Mouse (Mus musculus) lung, postnatal 0 days (tissue): ENCODE results near the gene Smoc2. TPM values are rescaled to one million over a fixed set of nuclear protein-coding genes. Genes with fewer than 3 reads are reported as not detected.

Experiments used
- ATAC-seq: fragments of 200-750 bp; cut with Nextera tagmentation; 2 replicates; pipeline ENCODE4 v1.8.0; 2017; ENCODE audit warnings: moderate library complexity
- DNase-seq: peaks from one replicate; pipeline ENCODE4 v3.0.0-alpha.2; 2016; ENCODE audit warnings: low spot score
- H3K27ac ChIP-seq: fragments of 300-500 bp; sonication (generic); 2 replicates; pipeline ENCODE4 v1.5.1; 2014; ENCODE audit warnings: antibody characterized with exemption, mild to moderate bottlenecking, low read length, mixed read lengths
- H3K27me3 ChIP-seq: fragments of 300-500 bp; sonication (generic); replicated peaks from 2 replicates; pipeline ENCODE4 v1.6.1; 2014; ENCODE audit warnings: low read length, mixed read lengths; ENCODE audit not compliant: insufficient read depth
- H3K36me3 ChIP-seq: fragments of 300-500 bp; sonication (generic); 2 replicates; pipeline ENCODE4 v1.6.1; 2014; ENCODE audit warnings: low read length, mixed read lengths; ENCODE audit not compliant: insufficient read depth
- H3K4me1 ChIP-seq: fragments of 300-500 bp; sonication (generic); 2 replicates; pipeline ENCODE4 v1.6.1; 2014; ENCODE audit warnings: antibody characterized with exemption, low read depth, low read length, mixed read lengths; ENCODE audit not compliant: insufficient read depth
- H3K4me2 ChIP-seq: fragments of 300-500 bp; sonication (generic); replicated peaks from 2 replicates; pipeline ENCODE4 v1.6.1; 2014; ENCODE audit warnings: low read depth, mild to moderate bottlenecking, low read length, moderate library complexity, mixed read lengths
- H3K4me3 ChIP-seq: fragments of 300-500 bp; sonication (generic); 2 replicates; pipeline ENCODE4 v1.5.1; 2014; ENCODE audit warnings: low read depth, low read length
- H3K9ac ChIP-seq: fragments of 300-500 bp; sonication (generic); replicated peaks from 2 replicates; pipeline ENCODE4 v1.6.1; 2014; ENCODE audit warnings: low read depth, mild to moderate bottlenecking
- H3K9me3 ChIP-seq: fragments of 300-500 bp; sonication (generic); 2 replicates; pipeline ENCODE4 v1.6.1; 2016; ENCODE audit warnings: low read length, mixed read lengths
- CTCF ChIP-seq: IDR thresholded peaks from 2 replicates; pipeline ENCODE4 v1.5.1; 2016; ENCODE audit warnings: antibody characterized with exemption, mild to moderate bottlenecking
- EP300 ChIP-seq: IDR thresholded peaks from 2 replicates; pipeline ENCODE4 v1.6.1; 2016; ENCODE audit warnings: antibody characterized with exemption, mild to moderate bottlenecking, control low read depth
- WGBS: fragments of 180-500 bp; shearing (Covaris S2); extraction: QIAGEN DNeasy Blood & Tissue Kit; methylation state at CpG from one replicate; pipeline ENCODE4 v1.1.7; 2014; 5-methylcytosine and 5-hydroxymethylcytosine counted together
- polyA plus RNA-seq: library from polyadenylated mRNA; unstranded; fragments of >200 nt; fragmentation: Nextera tagmentation; extraction: Ambion mirVana; gene quantifications from 2 replicates; pipeline ENCODE4 v1.2.1, GENCODE M21; 2015

Smoc2 gene
- polyA plus RNA-seq, 1 experiment from 2014 or later = 32.2 TPM

- Histone ChIP-seq H3K4me2 (no peak overlapping the region), H3K27me3 (no peaks in the 10 kb centered on the region), H3K9ac (no peak overlapping the region), H3K36me3 (no peaks in the 10 kb centered on the region), H3K4me1 (no peaks in the 10 kb centered on the region), H3K4me3 (no peak overlapping the region), H3K27ac (no peak overlapping the region), H3K9me3 (no peaks in the 10 kb centered on the region)
- TF ChIP-seq CTCF (no peak), EP300 (no peak)
- WGBS = 44% methylated on average over 5 of the region's 5 CpGs
- ATAC-seq (peak; percentile 48), DNase-seq (no peak)
These were observed 60.7 kb downstream of the Smoc2 start for GRCm38 (mm10) chr17:14339932-14340557.

- no peaks in the 10 kb centered on the region for H3K4me1 ChIP-seq
- no peaks in the 10 kb centered on the region for H3K36me3 ChIP-seq
- H3K4me3 ChIP-seq = no peak overlapping the region
- no peak for DNase-seq
- H3K4me2 ChIP-seq = no peak overlapping the region
- no peaks in the 10 kb centered on the region for H3K9me3 ChIP-seq
- WGBS = 92% methylated on average over 2 of the region's 2 CpGs
- no peak overlapping the region for H3K27ac ChIP-seq
- no peak for TF ChIP-seq EP300
- TF ChIP-seq CTCF = no peak
- H3K9ac ChIP-seq = no peak overlapping the region
- H3K27me3 ChIP-seq = no peaks in the 10 kb centered on the region
- ATAC-seq = no peak
These were observed 61.4 kb downstream of the Smoc2 start for GRCm38 (mm10) chr17:14340736-14341135.

DNA sequence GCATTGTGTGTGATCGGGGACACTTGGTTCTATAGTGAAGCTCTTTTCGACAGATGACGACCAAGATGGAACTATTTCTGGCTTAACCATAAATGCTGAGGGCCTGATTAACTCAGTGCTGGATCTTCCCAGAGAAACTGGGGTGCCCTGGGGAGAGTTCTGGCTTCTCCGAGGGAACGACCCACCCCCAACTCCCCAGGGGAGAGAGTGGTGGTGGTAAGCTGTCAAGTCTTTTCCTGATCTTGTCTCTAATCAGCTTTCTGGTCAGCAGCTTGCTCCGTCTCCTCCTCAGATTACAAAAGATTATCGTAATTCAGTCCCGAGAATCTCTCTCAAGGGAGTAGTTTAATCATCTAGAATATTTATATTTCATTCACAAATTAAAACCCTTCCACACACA lies 63.2 kb downstream of the Smoc2 start:
- Histone ChIP-seq H3K27me3 (no peaks in the 10 kb centered on the region), H3K4me3 (no peak overlapping the region), H3K9ac (no peak overlapping the region), H3K36me3 (no peaks in the 10 kb centered on the region), H3K4me1 (no peaks in the 10 kb centered on the region), H3K27ac (no peak overlapping the region), H3K9me3 (no peaks in the 10 kb centered on the region), H3K4me2 (no peak overlapping the region)
- TF ChIP-seq EP300 (no peak), CTCF (no peak)
- ATAC-seq (no peak), DNase-seq (no peak)
- 51% methylated on average over 8 of the region's 8 CpGs for whole genome bisulfite sequencing

DNA sequence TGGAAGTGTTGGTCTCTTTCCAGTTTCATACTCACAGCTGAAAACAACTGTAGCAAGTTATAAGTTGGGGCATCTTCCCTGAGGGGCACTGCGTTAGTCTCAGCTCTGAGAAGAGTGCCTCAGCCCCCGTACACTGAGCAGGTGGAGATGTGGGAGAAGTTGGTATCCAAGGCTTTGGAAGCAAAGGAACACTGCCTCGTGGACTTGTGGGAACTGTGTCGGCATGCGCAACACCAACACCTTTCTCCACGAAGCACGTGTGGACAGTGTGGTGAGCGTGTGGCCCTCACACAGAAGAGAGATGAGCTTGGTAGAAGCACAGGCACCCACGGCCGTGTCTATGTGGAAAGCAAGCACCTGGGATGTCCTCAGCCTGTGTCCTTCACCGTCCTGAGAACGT lies 64.1 kb downstream of the Smoc2 start:
- H3K9me3 ChIP-seq = no peaks in the 10 kb centered on the region
- H3K36me3 ChIP-seq = no peaks in the 10 kb centered on the region
- H3K27ac ChIP-seq = no peak overlapping the region
- H3K4me3 ChIP-seq = no peak overlapping the region
- H3K9ac ChIP-seq = no peak overlapping the region
- H3K4me2 ChIP-seq = no peak overlapping the region
- TF ChIP-seq CTCF (no peak), EP300 (no peak)
- ATAC-seq (no peak), DNase-seq (no peak)
- no peaks in the 10 kb centered on the region for H3K4me1 ChIP-seq
- whole genome bisulfite sequencing = 82% methylated on average over 12 of the region's 12 CpGs
- no peaks in the 10 kb centered on the region for H3K27me3 ChIP-seq

GRCm38 (mm10) chr17:14345556-14345955 lies 66.2 kb downstream of the Smoc2 start:
- Histone ChIP-seq H3K27ac (no peak overlapping the region), H3K4me2 (no peak overlapping the region), H3K9me3 (no peaks in the 10 kb centered on the region), H3K27me3 (no peaks in the 10 kb centered on the region), H3K4me3 (no peak overlapping the region), H3K9ac (no peak overlapping the region), H3K4me1 (no peaks in the 10 kb centered on the region), H3K36me3 (no peaks in the 10 kb centered on the region)
- WGBS = 68% methylated on average over 4 of the region's 4 CpGs
- DNase-seq (no peak), ATAC-seq (no peak)
- TF ChIP-seq EP300 (no peak), CTCF (no peak)

DNA sequence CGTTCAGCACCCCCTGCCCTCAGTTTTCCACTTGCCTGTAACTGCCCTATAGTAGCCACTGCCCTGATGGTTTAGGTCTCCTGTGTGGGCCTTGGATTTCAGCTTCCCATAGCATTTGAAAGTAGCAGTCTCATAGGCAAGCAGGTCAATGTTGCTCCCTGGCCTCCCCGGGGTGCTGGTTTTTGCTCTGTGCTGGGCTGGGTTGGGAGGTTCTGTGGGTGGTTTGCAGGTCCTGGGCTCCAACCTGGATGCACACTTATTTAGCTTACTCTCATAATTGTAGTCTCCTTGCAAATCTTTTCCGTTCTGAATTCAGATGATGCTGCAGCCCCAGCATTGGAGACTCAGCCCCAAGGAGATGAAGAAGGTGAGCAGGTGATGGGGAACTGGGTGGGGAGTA lies 67.6 kb downstream of the Smoc2 start:
- 80% methylated on average over 3 of the region's 3 CpGs for WGBS
- Histone ChIP-seq H3K4me2 (no peak overlapping the region), H3K4me3 (no peak overlapping the region), H3K9me3 (no peaks in the 10 kb centered on the region), H3K36me3 (no peaks in the 10 kb centered on the region), H3K27me3 (no peaks in the 10 kb centered on the region), H3K4me1 (no peaks in the 10 kb centered on the region), H3K27ac (no peak overlapping the region), H3K9ac (no peak overlapping the region)
- no peak for DNase-seq
- no peak for ATAC-seq
- TF ChIP-seq EP300 (no peak), CTCF (no peak)
